Mouse (Mus musculus): Measurements from ENCODE around the gene Slc16a10. TPM values are rescaled to one million over a fixed set of nuclear protein-coding genes. Genes with fewer than 3 reads are reported as not detected.
A peak's percentile ranks its signal among the peaks of the same experiment; 100 is the strongest.

The Slc16a10 gene
- 10 to 100 TPM; 17.8 to 23.8 TPM for total RNA-seq (2021)

DNA sequence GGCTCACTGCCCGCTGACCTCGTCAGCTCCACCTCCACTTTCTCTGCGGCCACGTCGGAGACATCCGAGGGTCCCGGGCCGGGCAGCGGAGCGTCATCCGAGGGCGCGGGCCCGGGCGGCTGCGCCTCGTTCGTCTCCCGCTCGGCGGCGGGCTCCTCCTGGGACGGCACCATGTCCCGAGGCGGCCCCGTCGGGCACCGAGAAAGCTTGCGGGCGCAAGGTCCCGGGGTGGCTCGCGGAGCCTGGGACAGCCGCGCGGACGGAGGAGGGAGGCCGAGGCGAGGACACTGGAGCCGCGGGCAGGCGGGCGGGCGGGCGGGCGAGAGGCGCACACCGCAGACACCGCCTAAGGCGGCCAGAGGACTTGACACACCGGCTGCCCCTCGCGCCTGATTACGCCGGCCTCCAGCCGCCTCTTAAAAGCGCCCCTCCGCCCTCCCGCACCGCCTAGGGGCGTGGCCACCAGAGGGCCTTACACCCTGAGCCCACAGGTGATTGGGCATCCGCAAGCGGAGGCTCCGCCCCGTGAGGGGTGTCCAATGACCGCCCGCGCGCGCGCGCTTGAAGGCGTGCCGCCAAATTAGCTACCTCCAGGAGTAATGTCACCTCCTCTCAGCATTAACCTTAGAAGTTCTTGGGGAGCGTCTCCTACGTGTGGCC lies at the start of gene Slc16a10:
TSS of gene Slc16a10 (minus strand) at position 395 of the 660 bp plus-strand sequence.
- intact Hi-C loops (cut with DNase I): loop anchor here (5.0 kb wide), 2 partner anchors 70 to 75 kb away; no protein-coding TSS in a partner anchor

GRCm38 (mm10) chr10:40191338-40191979 lies 49.4 kb upstream of the Slc16a10 start:
- DNase-seq: no peak
- intact Hi-C loops (cut with DNase I): no loop called here

More for the DNA sequence above, at the start of gene Slc16a10:
- peak; percentile 91 for DNase-seq

GRCm38 (mm10) chr10:40190871-40191270 lies 48.8 kb upstream of the Slc16a10 start:
- intact Hi-C loops (cut with DNase I): no loop called here

GRCm38 (mm10) chr10:40189689-40190088 lies 47.6 kb upstream of the Slc16a10 start:
- intact Hi-C loops (cut with DNase I): no loop called here
- no peak for DNase-seq

More at GRCm38 (mm10) chr10:40190871-40191270, 48.8 kb upstream of the Slc16a10 start:
- no peak for DNase-seq

- intact Hi-C loops (cut with DNase I): no loop called here
- DNase-seq: no peak
Observed at GRCm38 (mm10) chr10:40188831-40189230, 46.8 kb upstream of the Slc16a10 start.

DNA sequence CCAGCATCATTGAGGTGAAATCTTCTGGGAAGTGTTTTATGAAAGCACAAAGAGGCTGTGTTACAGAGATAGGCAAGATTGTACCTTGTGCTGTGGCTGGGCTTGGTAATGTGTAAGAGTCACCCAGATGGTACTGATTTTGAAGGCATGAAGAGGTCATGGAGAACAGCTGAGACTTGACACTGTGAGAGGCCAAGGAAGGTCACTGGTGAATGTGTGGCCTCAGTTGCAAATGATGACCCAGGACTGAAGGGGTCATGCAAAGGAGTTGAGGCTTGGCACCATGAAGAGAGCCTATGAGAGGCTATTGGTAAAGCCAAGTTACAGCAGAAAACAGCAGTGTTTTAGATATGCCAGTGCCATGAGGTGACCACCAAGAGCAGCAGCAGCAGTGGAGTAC lies 43.9 kb upstream of the Slc16a10 start:
- intact Hi-C loops (cut with DNase I): no loop called here
- DNase-seq: no peak

GRCm38 (mm10) chr10:40180011-40180410 lies 38.0 kb upstream of the Slc16a10 start:
- intact Hi-C loops (cut with DNase I): no loop called here
- no peak for DNase-seq

- intact Hi-C loops (cut with DNase I): no loop called here
Observed at GRCm38 (mm10) chr10:40179142-40179541, 37.1 kb upstream of the Slc16a10 start.

GRCm38 (mm10) chr10:40177323-40177962 lies 35.4 kb upstream of the Slc16a10 start:
- intact Hi-C loops (cut with DNase I): no loop called here
- DNase-seq: peak; percentile 38 to 48

More at GRCm38 (mm10) chr10:40179142-40179541, 37.1 kb upstream of the Slc16a10 start:
- no peak for DNase-seq

DNA sequence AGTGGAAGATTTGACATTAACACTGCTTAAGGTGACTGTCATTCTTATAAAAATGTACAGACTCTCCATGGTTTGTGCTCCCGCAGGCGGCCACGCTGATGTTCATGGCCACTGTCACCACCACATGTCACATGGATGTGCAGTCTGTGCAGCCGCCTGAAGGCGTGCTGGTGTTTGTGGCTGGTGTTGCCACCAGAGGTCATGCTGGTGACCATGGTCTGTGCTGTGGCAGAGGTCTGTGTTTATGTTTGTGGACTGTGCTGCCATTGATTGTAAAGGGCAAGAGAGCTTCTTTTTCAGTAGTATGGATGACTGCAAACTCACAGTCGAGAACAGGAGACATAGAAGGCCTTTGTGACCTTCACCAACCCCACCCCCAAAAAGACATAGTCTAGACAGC lies 30.1 kb upstream of the Slc16a10 start:
- intact Hi-C loops (cut with DNase I): no loop called here
- no peak for DNase-seq

DNA sequence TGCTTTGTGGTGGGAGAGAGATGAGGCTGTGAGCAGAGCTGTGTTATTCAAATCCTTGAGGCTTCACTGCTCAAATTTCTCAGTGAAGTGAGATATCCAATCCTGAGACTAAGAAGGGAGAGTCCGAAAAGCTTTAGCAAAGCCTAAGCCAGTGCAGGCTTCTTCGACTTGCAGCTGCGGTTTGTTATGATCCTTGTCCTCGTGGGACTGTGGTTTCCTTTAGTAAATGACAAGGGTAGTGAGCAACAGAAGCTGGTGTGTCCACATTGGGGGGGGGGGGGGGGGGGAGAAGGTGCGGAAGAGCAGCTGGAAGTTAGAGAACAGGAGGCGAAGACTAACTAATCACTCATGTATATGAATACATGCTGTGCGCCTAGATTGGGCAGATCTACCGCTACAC lies 29.2 kb upstream of the Slc16a10 start:
- intact Hi-C loops (cut with DNase I): no loop called here
- no peak for DNase-seq

DNA sequence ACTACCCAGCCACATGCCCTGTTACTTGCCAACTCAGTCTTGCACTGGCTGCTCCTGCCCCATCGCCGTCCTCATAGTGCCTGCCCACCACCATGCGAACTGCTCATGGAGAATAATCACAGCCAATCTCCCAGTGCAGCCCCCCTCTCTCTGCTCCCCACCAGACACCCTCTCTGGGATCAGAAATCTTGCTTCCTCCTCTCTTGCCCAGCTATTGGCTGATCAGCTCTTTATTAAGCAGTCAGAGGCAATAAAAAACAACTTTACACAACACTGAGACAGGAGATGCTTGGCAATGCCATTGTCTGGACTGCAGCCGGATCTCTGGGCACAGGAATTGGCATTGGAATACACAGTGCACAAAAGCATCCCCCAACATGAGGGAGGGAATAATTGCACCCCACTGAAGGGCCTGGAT lies 28.1 kb upstream of the Slc16a10 start:
- intact Hi-C loops (cut with DNase I): no loop called here

DNA sequence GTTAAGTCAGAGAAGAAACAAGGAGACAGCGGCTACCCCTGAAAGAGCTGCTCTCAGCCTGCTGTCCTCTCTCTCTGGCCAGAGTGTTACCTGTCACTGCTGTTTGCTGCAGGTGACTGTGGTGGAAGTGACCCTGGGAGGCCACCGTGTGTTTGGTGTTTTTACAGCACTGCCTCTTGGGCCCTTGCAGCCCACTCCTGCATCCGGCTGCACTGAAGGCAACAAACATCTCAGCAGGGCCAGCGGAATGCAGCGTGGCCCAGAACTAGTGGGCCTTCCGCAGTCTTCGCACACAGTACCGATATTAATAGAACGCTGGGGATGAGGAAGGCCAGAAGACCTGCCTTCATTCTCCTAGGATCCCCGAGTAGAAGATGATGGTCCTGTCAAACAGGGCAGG lies 27.5 kb upstream of the Slc16a10 start:
- DNase-seq: no peak
- intact Hi-C loops (cut with DNase I): no loop called here

More for the DNA sequence above, 28.1 kb upstream of the Slc16a10 start:
- DNase-seq: no peak

DNA sequence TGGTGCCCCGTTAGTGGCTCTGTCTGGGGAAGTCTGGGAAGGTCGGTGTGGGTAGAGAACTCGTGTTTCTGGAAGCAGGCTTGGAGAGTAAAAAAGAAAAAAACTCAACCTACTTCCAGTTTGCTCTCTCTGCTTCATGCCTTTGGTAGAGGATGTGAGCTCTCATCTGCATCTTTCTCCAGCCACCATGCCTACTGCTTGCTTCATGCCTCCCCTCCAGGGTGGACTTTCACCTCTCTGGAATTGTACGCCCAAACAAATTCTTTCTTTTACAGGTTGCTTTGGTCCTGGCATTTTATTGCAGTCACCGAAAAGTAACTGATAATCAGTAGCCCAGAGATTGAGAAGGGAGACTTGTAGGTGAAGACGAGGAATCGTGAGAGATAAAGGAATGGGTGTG lies 27.0 kb upstream of the Slc16a10 start:
- intact Hi-C loops (cut with DNase I): no loop called here
- DNase-seq: no peak

GRCm38 (mm10) chr10:40164421-40165386 lies 22.6 kb upstream of the Slc16a10 start:
- intact Hi-C loops (cut with DNase I): no loop called here
- peak; percentile 17 to 18 for DNase-seq

DNA sequence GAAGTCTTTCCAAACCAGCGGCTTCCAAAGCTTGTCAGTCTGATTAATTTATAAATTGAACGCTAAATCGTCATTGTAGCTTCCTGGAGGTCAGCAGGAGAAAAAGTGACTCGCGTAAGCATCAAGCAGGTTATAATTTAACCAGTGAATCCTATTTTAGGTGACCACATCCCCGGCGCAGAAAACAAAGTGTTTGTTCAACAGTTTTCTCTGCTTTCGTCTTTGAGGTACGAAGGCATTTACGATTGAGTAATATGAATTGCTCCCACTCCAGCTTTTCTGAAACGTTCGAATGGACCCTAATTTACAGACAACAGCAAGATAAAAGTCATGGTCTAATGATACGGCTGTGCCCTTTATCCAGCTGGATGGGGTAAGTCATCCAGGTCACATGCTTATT lies 21.9 kb upstream of the Slc16a10 start:
- intact Hi-C loops (cut with DNase I): no loop called here
- no peak for DNase-seq

DNA sequence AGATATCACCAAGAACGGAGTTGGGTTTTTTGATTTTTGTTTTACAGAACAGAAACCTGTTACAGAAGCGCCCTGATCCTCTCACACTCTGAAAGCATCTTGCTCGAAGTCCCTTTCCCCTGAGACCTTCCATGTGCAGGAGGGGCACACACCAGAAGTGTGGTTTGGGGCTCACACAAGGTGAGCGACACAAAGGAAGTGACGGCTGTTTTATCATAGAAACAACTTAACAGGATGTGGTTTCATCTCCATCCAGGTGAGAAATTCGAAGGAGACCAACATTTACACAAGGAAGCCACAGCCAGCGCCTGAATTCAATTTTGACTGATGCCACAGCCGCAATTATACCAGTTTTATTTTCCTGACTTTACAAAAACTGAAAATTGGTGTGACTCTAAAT lies 21.3 kb upstream of the Slc16a10 start:
- no peak for DNase-seq
- intact Hi-C loops (cut with DNase I): no loop called here

DNA sequence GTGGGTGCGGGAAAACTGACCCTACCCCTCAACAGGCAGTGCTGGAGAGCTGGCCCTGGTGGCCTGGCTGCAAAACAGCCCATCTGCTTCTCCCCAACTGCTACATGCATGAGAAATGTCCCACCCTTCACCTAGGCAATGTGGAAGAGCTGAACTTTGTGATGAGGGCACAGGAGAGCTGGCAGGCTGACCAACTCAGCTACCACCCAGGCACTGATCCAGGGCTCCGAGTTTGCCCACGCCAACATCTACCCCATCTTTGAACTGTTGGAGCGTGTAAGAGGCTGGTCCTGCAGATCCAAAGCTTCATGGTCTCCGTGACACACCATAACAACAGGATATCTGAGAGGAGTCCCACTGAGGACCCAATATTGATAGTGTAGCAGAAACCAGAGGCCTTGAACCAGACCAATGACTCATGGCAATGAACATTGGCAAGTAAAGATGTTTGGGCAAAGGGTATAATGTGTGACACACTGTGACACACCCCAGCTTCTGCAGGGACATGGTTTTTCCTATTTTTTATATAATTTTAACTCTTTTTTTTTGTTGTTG lies 19.7 kb upstream of the Slc16a10 start:
- DNase-seq: no peak
- intact Hi-C loops (cut with DNase I): no loop called here

- DNase-seq: no peak
- intact Hi-C loops (cut with DNase I): no loop called here
Observed at GRCm38 (mm10) chr10:40161236-40161635, 19.2 kb upstream of the Slc16a10 start.

DNA sequence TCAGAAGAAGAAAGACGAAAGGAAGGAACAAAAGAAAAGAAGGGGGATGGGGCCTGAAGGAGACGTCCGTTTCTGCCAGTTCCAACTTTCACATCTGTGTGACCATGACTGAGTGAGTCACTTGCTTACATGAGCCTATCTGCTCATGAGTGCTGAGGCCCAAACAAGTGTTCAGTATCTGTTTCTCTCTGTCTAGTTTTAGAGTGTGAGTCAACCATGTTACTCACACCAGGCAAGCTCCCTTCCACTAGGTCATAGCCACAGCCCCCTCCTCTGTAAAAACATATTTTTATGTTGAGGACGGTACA lies 10.4 kb upstream of the Slc16a10 start:
- DNase-seq: no peak
- intact Hi-C loops (cut with DNase I): no loop called here
